Mouse (Mus musculus) embryonic facial prominence, embryonic 13.5 days (tissue): ENCODE results near the gene Tmem185a. TPM values are rescaled to one million over a fixed set of nuclear protein-coding genes. Genes with fewer than 3 reads are reported as not detected.

ENCODE experiments used
- polyA plus RNA-seq: library from polyadenylated mRNA; unstranded; fragments of >200 nt; fragmentation: Nextera tagmentation; extraction: Ambion mirVana; gene quantifications from 2 replicates; pipeline ENCODE4 v1.2.1, GENCODE M21; 2015

Tmem185a gene
- polyA plus RNA-seq, 1 experiment from 2014 or later = 40.6 TPM

Other genes with a start within 250 kb of the Tmem185a start
- 4.4 and 5.5 TPM in 2 replicates for gene Ids, start 112.1 kb downstream of the Tmem185a start, polyA plus RNA-seq
- gene 1110012L19Rik, start 91.3 kb downstream of the Tmem185a start, polyA plus RNA-seq = 29.5 and 35.2 TPM in 2 replicates